Mouse (Mus musculus) olfactory bulb, adult 2 months (tissue): ENCODE data around the gene Saa1. TPM values are rescaled to one million over a fixed set of nuclear protein-coding genes. Genes with fewer than 3 reads are reported as not detected.
"Not testable (repeated sequence)": the region's sequence is repeated elsewhere in the genome, so short reads cannot be mapped to it uniquely, and the experiment has no call there.

Experiments
- H3K27ac ChIP-seq: fragments of 200-500 bp; 2 replicates; pipeline ENCODE4 v1.5.1; 2012; ENCODE audit warnings: low read depth, low read length; ENCODE audit not compliant: insufficient read depth
- H3K4me1 ChIP-seq: fragments of 200-500 bp; 2 replicates; pipeline ENCODE4 v1.6.1; 2012; ENCODE audit warnings: low read length; ENCODE audit not compliant: control insufficient read depth, insufficient read depth
- H3K4me3 ChIP-seq: fragments of 200-500 bp; 2 replicates; pipeline ENCODE4 v1.5.1; 2012; ENCODE audit warnings: mild to moderate bottlenecking, low read depth, low read length, moderate library complexity; ENCODE audit not compliant: insufficient read depth
- CTCF ChIP-seq: fragments of 200-500 bp; IDR thresholded peaks from 2 replicates; pipeline ENCODE4 v1.5.1; 2012; ENCODE audit warnings: low read depth, mild to moderate bottlenecking, low read length, moderate library complexity; ENCODE audit not compliant: insufficient read depth
- POLR2A ChIP-seq: fragments of 200-500 bp; IDR thresholded peaks from 2 replicates; pipeline ENCODE4 v1.6.1; 2012; ENCODE audit warnings: mild to moderate bottlenecking, low read depth, low read length, moderate library complexity; ENCODE audit not compliant: insufficient read depth
- WGBS: fragments of 180-500 bp; shearing (Covaris S2); methylation state at CpG from one replicate; pipeline ENCODE4 v1.1.7; 2018; 5-methylcytosine and 5-hydroxymethylcytosine counted together
- polyA plus RNA-seq: library from polyadenylated mRNA; stranded (reverse); fragments of >200 nt; gene quantifications from 2 replicates; pipeline ENCODE4 v1.2.4, GENCODE M21; 2012; ENCODE audit warnings: low replicate concordance; ENCODE audit not compliant: missing spikeins, insufficient read depth, insufficient read length

Saa1 gene
- not detected in 2 replicates for polyA plus RNA-seq

DNA sequence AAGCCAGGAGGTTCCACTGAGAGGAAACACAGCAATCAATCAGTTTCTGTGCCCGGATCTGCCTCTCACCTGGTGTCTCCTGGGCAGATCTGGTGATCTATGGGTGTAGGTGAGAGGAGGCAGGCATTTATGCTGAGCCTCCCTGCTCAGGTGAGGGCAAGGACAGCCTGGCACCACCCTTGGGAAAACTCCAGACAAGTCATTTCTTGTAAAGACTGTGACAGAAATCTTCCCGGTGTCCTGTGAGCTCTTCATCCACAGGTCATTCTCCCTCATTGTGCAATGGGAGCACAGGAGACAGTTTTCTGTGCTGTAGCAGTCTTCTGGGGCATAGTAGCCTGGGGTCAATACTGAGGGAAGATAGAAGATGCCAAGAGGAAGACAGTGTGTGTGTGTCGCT, at the start of gene Saa1:
Saa1 (minus strand) TSS at position 101 of the 400 bp plus-strand sequence.
- H3K4me1 ChIP-seq, H3K4me3 ChIP-seq, H3K27ac ChIP-seq: not testable (repeated sequence)
- 85% methylated on average over 3 of the region's 3 CpGs for WGBS

DNA sequence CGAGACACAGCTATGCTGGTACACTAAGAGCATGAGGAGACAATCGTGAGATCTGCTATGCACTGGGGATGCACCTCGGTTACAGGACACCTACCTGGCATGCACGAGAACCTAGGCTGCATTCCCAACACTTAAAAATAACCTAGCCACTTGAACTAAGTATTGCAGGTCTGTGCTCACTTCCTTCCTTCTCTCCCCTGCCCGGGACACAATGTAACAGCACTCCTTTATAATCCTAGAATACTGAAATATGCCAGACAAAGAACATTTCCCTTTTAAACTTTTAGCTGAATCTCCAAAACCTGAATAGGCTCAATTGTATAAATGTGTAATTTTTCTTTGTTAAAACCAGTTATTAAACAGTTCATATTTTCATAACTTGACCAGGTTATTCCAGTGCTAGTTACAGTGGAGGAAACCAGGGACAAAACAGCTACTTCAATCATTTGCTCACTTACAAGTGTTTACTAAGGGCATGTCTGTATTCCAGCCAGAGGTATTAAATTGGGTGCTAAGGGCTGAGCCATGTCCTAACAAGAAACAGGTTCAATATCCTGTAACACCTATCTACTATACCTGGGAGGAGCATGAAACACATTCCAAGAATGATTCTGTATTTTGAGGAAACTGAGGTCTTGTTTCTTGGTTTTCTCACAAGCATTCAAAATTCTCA, 46.5 kb upstream of the Saa1 start:
- Histone ChIP-seq H3K4me3 (no peak overlapping the region), H3K4me1 (no peaks in the 10 kb centered on the region), H3K27ac (no peak overlapping the region)
- WGBS, result 87% methylated on average over 5 of the region's 5 CpGs
- no peak for TF ChIP-seq CTCF
- no peak for TF ChIP-seq POLR2A

DNA sequence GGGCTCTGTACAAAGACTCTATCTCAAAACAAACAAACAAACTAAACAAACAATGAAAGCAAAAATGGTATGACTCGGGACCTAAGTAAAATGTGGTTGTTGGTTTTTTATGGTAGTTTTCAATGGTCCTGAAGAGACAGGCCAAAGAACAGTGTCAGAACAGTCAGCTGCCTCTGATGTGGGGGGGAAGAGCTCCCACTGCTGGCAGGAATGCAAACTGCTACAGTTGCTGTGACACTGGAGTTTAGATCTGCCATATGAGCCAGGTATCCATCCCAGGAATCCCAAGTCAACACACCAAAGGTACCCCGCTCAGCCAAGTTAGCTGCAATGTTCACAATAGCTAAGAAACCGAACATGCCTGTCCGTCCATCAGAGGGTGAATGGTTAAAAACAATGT, 27.9 kb upstream of the Saa1 start:
- H3K4me3 ChIP-seq, result no peak overlapping the region
- peak; percentile 51 for TF ChIP-seq CTCF
- TF ChIP-seq POLR2A, result no peak
- H3K4me1 ChIP-seq, result no peaks in the 10 kb centered on the region
- no peak overlapping the region for H3K27ac ChIP-seq
- 66% methylated on average over 4 of the region's 4 CpGs for WGBS

DNA sequence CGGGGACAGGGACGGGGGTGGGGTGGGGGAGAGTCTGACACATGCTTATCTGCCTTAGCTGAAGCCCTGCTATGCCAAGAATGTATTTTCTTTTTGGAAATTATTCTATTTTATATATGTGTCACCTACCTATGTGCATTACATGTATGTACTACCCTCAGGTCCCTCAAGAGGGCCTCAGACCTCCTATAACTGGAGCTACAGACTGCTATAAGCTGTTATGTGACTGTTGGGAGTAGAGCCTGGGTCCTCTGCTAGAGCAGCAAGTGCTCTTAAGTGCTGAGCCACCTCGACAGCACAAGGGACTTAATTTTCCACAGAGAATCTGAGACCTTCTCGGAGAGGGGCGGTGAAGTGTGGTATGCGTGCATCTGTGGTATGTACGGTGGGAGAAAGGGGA, 25.7 kb upstream of the Saa1 start:
- H3K27ac ChIP-seq, result no peak overlapping the region
- TF ChIP-seq CTCF (no peak), POLR2A (no peak)
- H3K4me3 ChIP-seq, result no peak overlapping the region
- H3K4me1 ChIP-seq, result no peaks in the 10 kb centered on the region
- 92% methylated on average over 7 of the region's 7 CpGs for whole genome bisulfite sequencing

DNA sequence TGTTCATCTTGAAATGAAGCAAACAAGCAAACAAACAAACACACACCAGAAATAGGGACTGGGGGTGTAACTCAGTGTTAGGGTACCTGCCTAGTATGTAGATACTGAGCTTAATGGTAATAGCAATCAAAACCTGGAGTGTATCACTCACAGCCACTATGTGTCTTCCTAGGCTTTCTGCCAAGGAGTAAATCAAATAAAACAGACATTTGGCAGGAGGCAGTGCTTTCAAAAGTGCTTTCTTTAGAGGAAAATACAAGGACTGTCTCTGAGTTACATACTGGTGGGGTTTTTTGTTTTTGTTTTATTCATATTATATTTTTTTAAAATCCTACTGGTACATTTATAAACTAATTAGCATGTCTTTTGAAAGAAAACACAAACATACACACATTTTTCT, 24.6 kb upstream of the Saa1 start:
- TF ChIP-seq POLR2A, result no peak
- no peaks in the 10 kb centered on the region for H3K4me1 ChIP-seq
- H3K27ac ChIP-seq, result no peak overlapping the region
- no peak overlapping the region for H3K4me3 ChIP-seq

DNA sequence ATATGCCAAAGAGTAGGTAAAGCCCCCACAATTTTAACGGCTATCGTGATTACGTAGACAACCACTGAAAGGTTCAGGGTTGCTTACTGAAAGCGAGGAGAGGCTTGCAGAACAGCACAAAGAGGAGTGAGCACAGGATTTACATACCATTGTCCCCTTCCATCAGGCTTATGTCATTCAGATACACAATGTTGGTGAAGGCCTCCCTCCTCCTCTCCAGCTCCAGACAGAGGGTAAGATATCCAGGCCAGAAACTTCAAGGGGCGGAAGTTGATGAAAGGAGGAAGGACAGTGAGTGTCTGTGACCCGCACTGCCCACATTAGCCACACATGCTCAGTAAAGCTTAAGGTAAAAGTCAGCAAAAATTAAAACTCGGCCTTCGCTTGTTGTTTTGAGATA, 21.9 kb upstream of the Saa1 start:
- no peak overlapping the region for H3K27ac ChIP-seq
- TF ChIP-seq POLR2A, result no peak
- TF ChIP-seq CTCF, result no peak
- H3K4me1 ChIP-seq, result peaks cover 3% of the 10 kb centered on the region; the same call in 1 of the 2 replicates
- no peak overlapping the region for H3K4me3 ChIP-seq
- WGBS, result 77% methylated on average over 8 of the region's 8 CpGs

DNA sequence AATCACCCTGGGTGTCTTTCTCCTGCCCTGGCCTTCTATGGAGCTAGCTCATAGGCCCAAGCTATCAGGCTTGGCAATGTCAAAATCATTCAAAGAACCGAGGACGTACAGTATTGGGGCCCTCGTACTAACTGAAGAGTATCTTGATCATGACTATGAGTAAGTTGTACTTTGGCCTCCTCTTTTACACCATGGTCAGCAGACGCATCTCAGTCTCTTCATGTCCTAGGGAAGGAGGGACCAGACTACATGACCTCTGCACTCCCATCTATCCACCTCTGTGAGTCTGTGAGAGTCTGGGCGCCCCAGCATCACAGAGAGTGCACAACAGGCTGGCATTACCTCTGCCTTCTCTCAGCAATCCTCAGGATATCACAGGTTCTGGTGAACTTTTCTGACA, 19.8 kb upstream of the Saa1 start:
- Histone ChIP-seq H3K27ac (no peak overlapping the region), H3K4me3 (no peak overlapping the region), H3K4me1 (peaks cover 3% of the 10 kb centered on the region; the same call in 1 of the 2 replicates)
- WGBS, result 97% methylated on average over 5 of the region's 5 CpGs
- TF ChIP-seq POLR2A (no peak), CTCF (no peak)

DNA sequence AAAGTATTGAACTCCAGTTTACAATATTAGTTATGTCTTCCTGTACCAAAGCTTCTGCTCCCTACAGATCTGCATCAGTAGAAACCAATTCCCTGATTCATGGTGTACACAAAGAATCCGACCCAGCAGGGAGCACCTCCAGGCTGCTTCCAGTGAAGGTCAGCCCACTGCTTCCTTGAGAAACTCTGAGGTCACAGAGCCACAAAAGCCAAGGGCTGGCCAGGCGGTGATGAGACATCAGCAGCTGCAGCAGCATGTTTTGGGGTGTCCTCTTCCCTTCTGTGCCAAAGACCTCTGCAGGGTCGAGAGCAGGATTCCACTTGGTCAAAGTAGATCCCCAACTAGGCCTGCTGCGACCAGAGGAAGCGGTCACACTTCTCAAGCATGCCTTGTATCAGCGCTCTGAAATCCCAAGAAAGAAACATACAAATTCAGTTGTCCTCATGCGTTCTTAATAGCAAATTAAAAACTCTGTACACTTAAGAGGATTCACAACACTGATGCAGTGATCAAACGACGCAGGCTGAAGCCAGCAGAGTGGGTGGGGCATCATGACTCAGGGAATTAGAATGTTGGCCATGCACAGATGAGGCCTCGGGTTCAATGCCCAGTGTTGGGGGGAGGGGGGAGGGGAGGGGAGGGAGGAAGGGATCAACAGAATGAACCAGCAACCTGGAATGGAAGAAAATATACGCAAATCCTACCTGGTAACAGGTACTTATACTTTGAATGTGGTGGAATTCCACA, 18.4 kb upstream of the Saa1 start:
- no peak overlapping the region for H3K27ac ChIP-seq
- WGBS, result 65% methylated on average over 11 of the region's 11 CpGs
- no peak for TF ChIP-seq POLR2A
- TF ChIP-seq CTCF, result no peak
- peaks cover 3% of the 10 kb centered on the region; the same call in 1 of the 2 replicates for H3K4me1 ChIP-seq
- no peak overlapping the region for H3K4me3 ChIP-seq

DNA sequence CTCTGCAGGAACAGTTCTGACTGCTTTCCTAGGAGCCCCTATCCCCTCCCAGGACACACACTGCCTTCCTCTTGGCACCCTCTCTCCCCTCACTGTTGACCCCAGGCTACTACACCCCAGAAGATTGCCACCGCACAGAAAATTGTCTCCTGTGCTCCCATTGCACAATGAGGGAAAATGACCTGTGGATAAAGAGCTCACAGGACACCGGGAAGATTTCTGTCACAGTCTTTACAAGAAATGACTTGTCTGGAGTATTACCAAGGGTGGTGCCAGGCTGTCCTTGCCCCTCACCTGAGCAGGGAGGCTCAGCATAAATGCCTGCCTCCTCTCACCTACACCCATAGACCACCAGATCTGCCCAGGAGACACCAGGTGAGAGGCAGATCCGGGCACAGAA, 8.7 kb upstream of the Saa1 start, which contains the start of gene Saa2:
Saa2 (plus strand) TSS at position 301 of the 400 bp plus-strand sequence.
- 79% methylated on average over 3 of the region's 3 CpGs for WGBS
- no peak for TF ChIP-seq CTCF
- TF ChIP-seq POLR2A, result no peak
- 0 out of 2 replicates have a peak, but pooled peaks cover 6% of the 10 kb centered on the region for H3K4me1 ChIP-seq
- H3K4me3 ChIP-seq, result no peak within 1 kb of the TSS
- H3K27ac ChIP-seq, result no peak within 1 kb of the TSS
